Mouse (Mus musculus) thymus, postnatal 4 days (tissue): Measurements from ENCODE around the gene Aurkc.
"Not testable (repeated sequence)": the region's sequence is repeated elsewhere in the genome, so short reads cannot be mapped to it uniquely, and the experiment has no call there.

ENCODE experiments used
- DNase-seq: peaks from one replicate; pipeline ENCODE4 v3.0.0; 2021

Gene Aurkc

DNA sequence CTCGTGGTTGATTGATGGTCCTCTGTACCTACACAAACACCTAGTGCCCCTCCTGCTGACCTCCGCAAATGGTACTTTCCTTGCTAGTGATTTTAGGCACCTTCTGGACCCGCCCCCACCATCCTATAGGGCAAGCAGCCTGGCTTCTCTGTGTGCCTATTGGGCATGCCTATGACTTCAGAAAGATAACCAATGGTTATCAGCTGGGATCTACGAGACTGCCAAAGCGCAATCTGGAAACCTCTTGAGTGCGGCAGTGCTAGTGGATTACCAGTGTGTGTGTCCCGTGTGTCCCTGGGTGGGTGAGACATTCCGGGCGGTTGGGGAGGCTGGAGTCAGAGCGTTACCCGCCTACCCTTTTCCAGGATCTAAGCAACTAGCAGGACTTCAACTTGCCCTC, at the start of gene Aurkc:
Gene Aurkc (plus strand): TSS at position 50 of the 400 bp plus-strand sequence.
- not testable (repeated sequence) for DNase-seq

- not testable (repeated sequence) for DNase-seq
Measured at GRCm38 (mm10) chr7:6948061-6948460, 47.0 kb upstream of the Aurkc start.

- DNase-seq: no peak
Measured at GRCm38 (mm10) chr7:6956576-6956975, 38.5 kb upstream of the Aurkc start.

DNA sequence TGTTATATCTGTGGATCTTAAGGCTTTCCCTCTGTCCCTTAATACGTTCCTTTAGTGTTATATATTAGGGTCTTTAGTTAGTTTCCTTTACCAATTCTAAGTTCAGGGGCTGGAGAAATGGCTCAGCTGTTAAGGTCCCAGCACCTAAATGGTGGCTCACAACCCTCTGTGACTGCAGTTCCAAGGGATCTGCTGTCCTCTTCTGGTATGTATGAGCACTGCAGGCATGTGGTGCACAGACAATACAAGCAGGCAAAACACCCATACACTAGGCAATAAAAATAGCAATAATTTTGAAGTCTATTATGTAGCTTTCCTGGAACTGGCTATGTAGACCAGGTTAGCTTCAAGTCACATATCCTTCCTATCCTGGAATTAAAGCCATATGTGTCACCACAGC, 36.5 kb upstream of the Aurkc start:
- DNase-seq: no peak

GRCm38 (mm10) chr7:6973566-6973965, 21.5 kb upstream of the Aurkc start:
- no peak for DNase-seq

DNA sequence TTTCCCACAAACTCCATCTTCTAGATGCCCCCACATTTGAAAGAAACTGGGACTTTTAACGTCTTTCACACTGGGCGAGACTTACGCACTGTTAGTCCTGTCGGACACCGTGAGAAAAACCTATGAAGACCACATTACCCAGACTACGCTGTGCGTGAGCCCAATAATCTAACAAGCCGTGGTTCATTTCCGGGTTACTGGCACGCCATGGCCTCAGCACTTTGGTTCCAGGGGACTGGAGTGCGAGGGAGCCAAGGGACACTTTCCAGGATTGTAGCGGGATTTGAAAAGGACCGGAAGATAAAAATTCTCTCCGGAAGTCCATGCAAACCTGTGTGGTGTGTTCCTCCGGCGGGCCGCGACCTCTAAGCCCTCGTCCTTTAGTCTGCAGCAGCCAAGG, 18.2 kb upstream of the Aurkc start:
- DNase-seq: no peak

DNA sequence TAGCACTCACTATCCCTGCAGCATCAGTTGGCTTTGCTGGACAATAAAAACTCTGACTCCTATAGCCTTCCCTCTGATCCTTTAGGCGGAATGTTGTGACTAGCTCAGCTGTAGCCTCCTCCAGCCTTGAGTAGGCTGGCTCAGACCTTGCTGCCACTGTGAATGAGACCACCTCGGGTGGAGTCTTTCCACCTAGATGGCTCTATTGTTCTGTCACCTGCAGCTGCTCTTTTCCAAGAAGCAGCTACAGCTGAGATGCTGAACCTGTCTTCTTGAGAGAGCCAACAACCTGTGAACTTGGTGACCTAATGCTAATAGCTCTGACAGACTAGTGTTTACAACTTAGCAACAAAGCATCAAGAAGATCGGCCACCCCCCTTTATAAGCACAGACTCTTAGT, 3.8 kb downstream of the Aurkc start:
- DNase-seq: not testable (repeated sequence)

GRCm38 (mm10) chr7:7005441-7005840, 10.3 kb downstream of the Aurkc start:
- DNase-seq: not testable (repeated sequence)

- DNase-seq: no peak
Measured at GRCm38 (mm10) chr7:7027445-7027844, 32.3 kb downstream of the Aurkc start.

DNA sequence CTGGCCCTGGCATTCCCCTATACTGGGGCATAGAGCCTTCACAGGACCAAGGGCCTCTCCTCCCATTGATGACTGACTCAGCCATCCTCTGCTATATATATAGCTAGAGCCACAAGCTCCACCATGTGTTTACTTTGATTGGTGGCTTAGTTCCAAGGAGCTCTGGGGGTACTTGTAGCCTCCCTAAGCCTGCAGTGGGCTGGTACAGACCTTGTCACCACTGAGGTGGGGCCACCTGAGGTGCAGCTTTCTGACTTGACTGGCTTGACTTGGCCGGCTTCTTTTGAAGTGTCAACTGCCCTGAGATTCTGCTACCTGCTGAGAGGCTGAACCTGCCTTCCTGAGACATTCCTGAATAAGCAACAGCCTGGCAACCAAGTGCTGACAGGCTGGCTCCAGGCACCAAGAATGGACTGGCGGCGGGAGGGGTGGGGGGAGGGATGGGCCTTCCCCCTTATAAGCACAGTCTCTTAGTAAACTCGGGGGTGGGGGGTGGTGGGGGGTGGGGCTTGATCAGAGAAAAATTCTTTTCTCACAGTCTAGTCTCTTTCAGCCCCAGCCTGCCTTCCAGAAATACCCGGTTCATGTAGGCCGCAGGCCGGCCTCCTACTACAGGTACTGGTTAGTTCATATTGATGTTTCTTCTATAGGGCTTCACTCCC, 54.7 kb downstream of the Aurkc start:
- not testable (repeated sequence) for DNase-seq
